Mouse (Mus musculus): ENCODE data around the gene Erp44. TPM values are rescaled to one million over a fixed set of nuclear protein-coding genes. Genes with fewer than 3 reads are reported as not detected.
A peak's percentile ranks its signal among the peaks of the same experiment; 100 is the strongest.

Gene Erp44
- total RNA-seq, 1 experiment from 2014 or later, result 63.4 TPM

GRCm38 (mm10) chr4:48244280-48244679, 35.1 kb downstream of the Erp44 start:
- ATAC-seq (replicated peaks; ENCODE audit: insufficient number of reproducible peaks, low FRiP score, low TSS enrichment, poor library complexity, severe bottlenecking), result no peak

GRCm38 (mm10) chr4:48243737-48244136, 35.6 kb downstream of the Erp44 start:
- no peak for ATAC-seq (replicated peaks; ENCODE audit: insufficient number of reproducible peaks, low FRiP score, low TSS enrichment, poor library complexity, severe bottlenecking)

GRCm38 (mm10) chr4:48242482-48242881, 36.9 kb downstream of the Erp44 start:
- ATAC-seq (replicated peaks; ENCODE audit: insufficient number of reproducible peaks, low FRiP score, low TSS enrichment, poor library complexity, severe bottlenecking), result peak; percentile 35; the same call in 1 of the 2 replicates

GRCm38 (mm10) chr4:48239046-48239445, 40.3 kb downstream of the Erp44 start:
- ATAC-seq (replicated peaks; ENCODE audit: insufficient number of reproducible peaks, low FRiP score, low TSS enrichment, poor library complexity, severe bottlenecking), result no peak

GRCm38 (mm10) chr4:48236721-48237120, 42.6 kb downstream of the Erp44 start:
- no peak for ATAC-seq (replicated peaks; ENCODE audit: insufficient number of reproducible peaks, low FRiP score, low TSS enrichment, poor library complexity, severe bottlenecking)

- no peak for ATAC-seq (replicated peaks; ENCODE audit: insufficient number of reproducible peaks, low FRiP score, low TSS enrichment, poor library complexity, severe bottlenecking)
Observed at GRCm38 (mm10) chr4:48226800-48227199, 52.6 kb downstream of the Erp44 start.

- no peak for ATAC-seq (replicated peaks; ENCODE audit: insufficient number of reproducible peaks, low FRiP score, low TSS enrichment, poor library complexity, severe bottlenecking)
Observed at GRCm38 (mm10) chr4:48225604-48226003, 53.8 kb downstream of the Erp44 start.

- ATAC-seq (replicated peaks; ENCODE audit: insufficient number of reproducible peaks, low FRiP score, low TSS enrichment, poor library complexity, severe bottlenecking), result peak; percentile 61
Observed at GRCm38 (mm10) chr4:48225173-48225572, 54.2 kb downstream of the Erp44 start.

- ATAC-seq (replicated peaks; ENCODE audit: insufficient number of reproducible peaks, low FRiP score, low TSS enrichment, poor library complexity, severe bottlenecking), result no peak
Observed at GRCm38 (mm10) chr4:48203564-48203963, 75.8 kb downstream of the Erp44 start.

- no peak for ATAC-seq (replicated peaks; ENCODE audit: insufficient number of reproducible peaks, low FRiP score, low TSS enrichment, poor library complexity, severe bottlenecking)
Observed at GRCm38 (mm10) chr4:48198447-48198846, 80.9 kb downstream of the Erp44 start.

GRCm38 (mm10) chr4:48197925-48198324, 81.4 kb downstream of the Erp44 start:
- ATAC-seq (replicated peaks; ENCODE audit: insufficient number of reproducible peaks, low FRiP score, low TSS enrichment, poor library complexity, severe bottlenecking), result no peak

GRCm38 (mm10) chr4:48182115-48182806, 97.1 kb downstream of the Erp44 start:
- ATAC-seq (replicated peaks; ENCODE audit: insufficient number of reproducible peaks, low FRiP score, low TSS enrichment, poor library complexity, severe bottlenecking), result no peak

- ATAC-seq (replicated peaks; ENCODE audit: insufficient number of reproducible peaks, low FRiP score, low TSS enrichment, poor library complexity, severe bottlenecking), result no peak
Observed at GRCm38 (mm10) chr4:48181366-48181765, 98.0 kb downstream of the Erp44 start.

GRCm38 (mm10) chr4:48180922-48181321, 98.4 kb downstream of the Erp44 start:
- ATAC-seq (replicated peaks; ENCODE audit: insufficient number of reproducible peaks, low FRiP score, low TSS enrichment, poor library complexity, severe bottlenecking), result no peak

GRCm38 (mm10) chr4:48175666-48176065, 103.7 kb downstream of the Erp44 start:
- no peak for ATAC-seq (replicated peaks; ENCODE audit: insufficient number of reproducible peaks, low FRiP score, low TSS enrichment, poor library complexity, severe bottlenecking)

- ATAC-seq (replicated peaks; ENCODE audit: insufficient number of reproducible peaks, low FRiP score, low TSS enrichment, poor library complexity, severe bottlenecking), result no peak
Observed at GRCm38 (mm10) chr4:48163851-48164250, 115.5 kb downstream of the Erp44 start.

GRCm38 (mm10) chr4:48160386-48160785, 119.0 kb downstream of the Erp44 start:
- no peak for ATAC-seq (replicated peaks; ENCODE audit: insufficient number of reproducible peaks, low FRiP score, low TSS enrichment, poor library complexity, severe bottlenecking)

- ATAC-seq (replicated peaks; ENCODE audit: insufficient number of reproducible peaks, low FRiP score, low TSS enrichment, poor library complexity, severe bottlenecking), result no peak
Observed at GRCm38 (mm10) chr4:48155864-48156263, 123.5 kb downstream of the Erp44 start.

- ATAC-seq (replicated peaks; ENCODE audit: insufficient number of reproducible peaks, low FRiP score, low TSS enrichment, poor library complexity, severe bottlenecking), result no peak
Observed at GRCm38 (mm10) chr4:48153229-48153628, 126.1 kb downstream of the Erp44 start.

- no peak for ATAC-seq (replicated peaks; ENCODE audit: insufficient number of reproducible peaks, low FRiP score, low TSS enrichment, poor library complexity, severe bottlenecking)
Observed at GRCm38 (mm10) chr4:48149492-48149891, 129.9 kb downstream of the Erp44 start.

Measured in monocyte, adult 5-6 weeks (primary cell).